Mouse (Mus musculus) urinary bladder, postnatal 25 days (tissue): ENCODE data around the gene Tulp1.
"Not testable (repeated sequence)": the region's sequence is repeated elsewhere in the genome, so short reads cannot be mapped to it uniquely, and the experiment has no call there.

Source experiments
- DNase-seq: peaks from one replicate; pipeline ENCODE4 v3.0.0; 2022; ENCODE audit warnings: low spot score

Gene Tulp1

DNA sequence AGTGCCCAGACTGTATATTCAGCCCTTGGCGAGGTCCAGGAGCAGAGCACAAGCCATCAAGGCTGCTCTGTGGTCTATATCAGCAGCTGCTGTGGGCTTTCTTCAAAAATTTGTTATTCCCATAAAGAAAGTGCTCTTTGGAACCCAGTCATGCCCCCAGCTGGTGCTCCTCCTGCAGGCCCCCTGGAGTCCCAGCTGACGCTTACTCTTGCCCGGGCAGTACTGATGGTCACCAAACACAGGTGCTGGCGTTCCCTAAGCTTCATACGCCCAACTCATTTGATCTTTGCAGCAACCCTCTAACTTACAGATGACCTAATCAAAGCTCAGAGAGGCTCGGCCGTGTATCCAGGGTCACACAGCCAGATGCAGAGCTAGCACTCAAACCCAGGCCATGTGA lies 27.5 kb downstream of the Tulp1 start:
- no peak for DNase-seq

DNA sequence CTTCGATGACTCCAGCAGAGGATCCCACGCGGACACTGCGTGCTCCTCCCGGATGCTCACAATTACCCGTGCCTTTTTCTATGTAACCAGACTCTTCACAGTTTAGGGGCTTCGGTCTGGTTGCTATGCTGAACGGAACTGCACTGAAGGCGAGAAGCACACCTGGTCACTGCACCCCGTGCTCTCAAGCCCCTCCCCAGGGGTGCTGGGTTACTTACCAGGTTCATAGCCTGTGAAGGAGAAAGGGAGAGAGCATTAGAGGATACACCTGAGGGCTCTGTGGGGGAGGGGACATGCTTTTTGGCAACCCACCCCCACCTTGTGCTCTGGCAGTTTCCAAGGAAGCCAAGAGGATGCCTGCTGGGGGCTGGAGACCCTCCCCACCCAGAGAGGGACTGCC lies 29.8 kb downstream of the Tulp1 start:
- DNase-seq = no peak

DNA sequence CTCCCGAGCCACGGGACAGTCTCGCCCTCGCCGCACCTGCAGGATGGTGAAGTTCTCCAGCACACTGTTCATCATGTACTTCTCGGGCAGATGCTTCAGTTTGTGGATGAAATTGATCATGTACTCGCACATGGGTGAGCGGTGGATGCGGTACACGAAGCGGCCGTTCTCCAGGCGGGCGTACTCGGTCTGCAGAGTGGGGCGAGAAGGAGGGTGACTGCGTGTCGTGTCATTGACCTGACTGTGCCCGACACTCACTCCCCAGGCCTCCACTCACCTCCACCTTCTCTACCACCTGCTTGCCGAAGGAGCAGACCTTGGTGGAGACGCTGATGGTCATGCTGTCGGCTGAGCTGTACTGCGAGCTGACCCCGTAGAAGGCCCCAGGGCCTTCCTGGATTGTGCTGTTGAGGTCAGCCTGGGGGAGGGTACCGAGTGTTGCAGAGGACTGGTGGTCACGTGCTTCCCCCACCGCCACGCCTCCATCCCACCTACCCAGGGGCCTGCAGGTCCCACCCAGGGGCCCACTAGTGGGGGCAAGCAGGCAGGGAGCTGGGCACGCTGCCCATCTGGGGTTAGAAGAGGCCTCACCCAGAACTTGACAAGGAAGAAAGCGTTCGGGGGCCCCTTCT lies 32.0 kb downstream of the Tulp1 start:
- DNase-seq = no peak

DNA sequence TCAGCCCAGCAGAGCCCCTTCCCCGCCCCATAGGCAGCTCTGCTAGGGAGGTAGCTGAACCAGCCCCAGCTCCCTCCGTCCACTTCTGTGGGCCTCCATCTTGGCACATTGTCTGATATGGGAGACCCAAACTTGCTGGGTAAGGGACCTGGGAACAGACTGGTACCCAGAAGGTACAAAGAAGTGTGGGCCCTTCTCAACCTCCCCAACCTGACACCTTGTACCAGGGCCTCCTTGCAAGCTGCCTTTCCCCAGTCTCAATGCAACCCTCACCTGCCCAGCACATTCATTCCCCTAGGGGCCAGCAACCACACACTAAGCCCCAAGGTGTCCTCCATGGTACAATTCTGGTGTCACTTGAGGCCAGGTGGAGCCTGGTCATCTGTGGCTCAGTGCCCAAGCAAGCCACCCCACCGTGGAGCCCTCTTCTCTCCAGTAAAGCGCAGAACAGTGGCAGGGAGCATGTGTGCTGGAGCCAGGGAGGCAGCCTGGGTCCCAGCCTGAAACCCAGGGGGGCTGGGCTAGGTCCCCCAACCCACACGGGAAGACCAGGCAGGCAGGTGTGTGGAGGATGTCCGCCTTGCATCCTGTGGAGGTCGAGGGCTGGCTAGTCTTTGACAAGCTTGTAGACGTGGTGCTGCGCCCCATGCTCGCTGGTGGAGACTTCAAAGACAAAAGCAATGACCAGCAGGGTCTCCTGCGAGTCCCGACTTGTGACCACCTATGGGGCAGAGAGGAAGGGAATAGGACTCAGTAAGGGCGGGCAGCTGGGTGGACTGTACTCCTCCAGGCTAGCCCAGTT lies 32.7 kb downstream of the Tulp1 start:
- DNase-seq = no peak

DNA sequence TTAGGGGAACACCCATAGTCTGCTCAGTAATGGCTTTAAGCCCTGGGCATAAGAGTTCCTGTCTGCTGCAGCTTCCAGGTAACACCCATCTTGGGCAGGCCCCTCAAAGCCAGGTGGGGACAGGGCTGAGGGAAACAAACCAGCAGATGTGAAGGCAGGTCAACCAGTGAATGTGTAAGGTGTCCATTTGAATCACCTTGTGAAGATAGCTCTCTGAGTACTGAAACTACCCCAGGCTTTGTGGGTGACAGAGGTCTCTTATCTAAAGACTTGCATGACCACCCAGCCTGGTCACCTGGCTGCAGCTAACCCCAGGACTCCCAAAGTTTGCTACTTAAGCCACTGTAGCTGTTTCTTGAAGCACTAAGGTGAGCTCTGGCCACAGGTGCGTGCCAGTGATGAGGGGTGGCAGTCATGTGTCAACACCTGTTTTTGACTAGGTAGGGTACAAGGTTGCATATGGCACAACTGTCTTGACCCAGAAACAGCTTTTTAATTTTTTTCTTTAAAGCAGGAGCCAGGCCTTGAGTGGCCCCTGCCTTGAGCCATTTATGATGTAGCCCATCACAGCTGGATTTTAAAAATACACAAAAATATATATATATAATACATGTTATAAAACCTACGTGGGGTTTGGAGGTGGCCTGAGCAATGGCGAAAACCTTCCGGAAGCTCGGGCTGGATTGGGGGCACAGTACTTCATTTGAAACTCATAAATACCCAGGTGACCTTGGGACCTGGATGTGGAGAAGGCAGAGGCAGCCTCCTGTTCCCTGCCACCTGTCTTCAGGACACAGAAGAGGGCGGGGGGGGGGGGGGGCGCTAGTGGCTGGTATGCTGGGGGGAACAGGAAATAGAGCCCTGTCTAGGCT lies 33.5 kb downstream of the Tulp1 start:
- DNase-seq = no peak

DNA sequence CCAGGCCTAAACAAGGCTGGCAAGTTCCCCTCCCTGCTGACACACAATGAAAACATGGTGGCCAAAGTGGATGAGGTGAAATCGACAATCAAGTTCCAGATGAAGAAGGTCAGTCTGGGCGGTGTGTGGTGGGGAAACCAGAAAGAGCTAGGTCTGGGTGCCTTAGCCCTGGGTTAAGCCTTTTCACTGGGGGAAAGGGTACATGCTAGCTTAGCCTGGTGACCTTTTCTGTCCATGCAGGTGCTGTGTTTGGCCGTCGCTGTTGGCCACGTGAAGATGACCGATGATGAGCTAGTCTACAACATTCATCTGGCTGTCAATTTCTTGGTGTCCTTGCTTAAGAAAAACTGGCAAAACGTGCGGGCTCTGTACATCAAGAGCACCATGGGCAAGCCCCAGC lies 34.4 kb downstream of the Tulp1 start:
- DNase-seq = not testable (repeated sequence)

DNA sequence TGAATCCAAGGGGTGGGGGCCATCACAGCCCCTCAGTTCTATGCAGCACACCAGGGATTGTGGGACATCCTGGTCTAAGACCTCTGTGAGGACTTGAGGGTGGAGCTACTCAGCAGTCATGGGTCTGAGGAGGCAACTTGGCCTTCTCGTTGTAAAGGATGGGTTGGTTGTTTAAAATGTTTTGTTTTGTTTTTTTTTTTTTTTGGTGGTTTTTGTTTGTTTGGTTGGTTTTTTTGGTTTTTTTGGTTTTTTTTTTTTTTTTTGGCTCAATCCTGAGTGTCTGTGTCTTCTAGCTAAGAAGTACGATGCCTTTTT lies 34.8 kb downstream of the Tulp1 start:
- no peak for DNase-seq

DNA sequence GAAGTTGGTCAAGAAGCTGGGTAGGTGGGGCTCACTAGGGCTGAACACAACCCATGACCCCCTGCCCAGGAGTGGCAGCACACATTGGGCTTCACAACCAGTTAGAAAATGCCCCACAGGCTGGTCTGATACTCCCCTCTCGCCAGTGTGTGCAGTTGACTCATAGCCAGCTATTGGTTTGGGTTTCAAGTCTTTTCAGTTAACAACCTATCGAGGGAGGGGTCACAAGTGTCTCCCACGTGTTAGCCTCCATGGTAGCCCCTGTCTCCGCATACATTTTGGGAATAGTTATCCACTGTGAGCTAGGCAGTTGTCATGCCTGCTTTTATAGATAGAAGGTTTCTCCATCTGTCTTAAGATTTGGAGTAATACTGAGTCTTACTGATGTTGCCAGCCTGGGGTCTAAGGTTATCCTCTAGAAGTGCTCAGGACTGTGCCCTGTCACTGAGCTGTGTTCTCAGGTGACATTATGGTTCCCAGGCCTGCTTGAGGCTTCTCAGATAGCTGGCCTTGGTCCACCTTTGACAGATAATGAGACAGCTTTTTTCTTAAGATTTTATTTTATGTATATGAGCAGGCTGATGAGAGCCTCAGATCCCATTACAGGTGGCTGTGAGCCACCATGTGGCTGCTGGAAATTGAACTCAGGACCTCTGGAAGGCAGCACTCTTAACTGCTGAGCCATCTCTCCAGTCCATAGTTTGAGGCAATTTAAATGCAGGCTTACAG lies 35.4 kb downstream of the Tulp1 start:
- DNase-seq = no peak

DNA sequence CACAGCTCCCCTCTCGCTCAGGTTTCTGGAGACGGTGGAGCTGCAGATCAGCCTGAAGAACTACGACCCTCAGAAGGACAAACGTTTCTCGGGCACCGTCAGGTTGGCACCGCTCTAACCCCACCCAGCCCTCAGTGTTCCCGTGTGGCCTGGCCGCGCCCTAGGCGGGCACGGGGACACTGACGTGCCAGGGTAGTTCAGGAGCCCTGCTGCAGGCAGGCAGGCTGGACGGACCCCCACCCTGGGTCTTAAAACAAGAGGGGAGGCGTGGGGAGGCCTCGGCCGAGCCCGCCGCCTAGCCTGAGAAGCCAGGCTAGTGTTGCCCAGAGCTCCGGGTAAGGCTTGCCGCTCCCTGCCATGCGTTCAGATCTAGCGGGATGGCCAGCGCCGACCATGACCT lies 36.1 kb downstream of the Tulp1 start:
- no peak for DNase-seq

DNA sequence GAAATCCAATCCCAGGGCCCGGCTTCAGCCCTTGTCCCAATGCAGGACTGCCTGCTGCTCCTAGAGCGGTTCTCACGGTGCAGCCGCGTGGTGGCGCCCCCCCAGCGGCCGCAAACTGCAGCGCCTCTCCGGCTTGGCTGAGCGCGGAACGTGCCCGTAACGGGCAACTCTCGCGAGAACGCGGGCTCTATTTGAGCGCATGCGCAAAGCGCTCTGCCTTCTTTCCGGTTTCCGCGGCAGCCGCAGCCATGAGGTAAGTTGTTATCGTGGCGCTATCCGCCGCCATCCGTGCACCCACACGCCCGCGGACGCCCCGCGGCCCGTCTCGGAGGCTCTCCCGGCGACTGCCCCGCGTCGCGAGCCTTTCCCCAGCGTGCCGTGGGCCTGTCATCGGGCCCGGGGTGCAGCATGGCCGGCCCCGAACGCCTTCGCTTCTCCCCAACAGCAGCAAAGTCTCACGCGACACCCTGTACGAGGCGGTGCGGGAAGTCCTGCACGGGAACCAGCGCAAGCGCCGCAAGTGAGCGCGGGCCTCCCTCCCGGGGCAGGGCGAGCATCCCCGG lies 36.6 kb downstream of the Tulp1 start, which contains the start of gene Rpl10a:
Gene Rpl10a (plus strand): TSS at position 106 of the 563 bp plus-strand sequence.
- DNase-seq = peak; percentile 98

DNA sequence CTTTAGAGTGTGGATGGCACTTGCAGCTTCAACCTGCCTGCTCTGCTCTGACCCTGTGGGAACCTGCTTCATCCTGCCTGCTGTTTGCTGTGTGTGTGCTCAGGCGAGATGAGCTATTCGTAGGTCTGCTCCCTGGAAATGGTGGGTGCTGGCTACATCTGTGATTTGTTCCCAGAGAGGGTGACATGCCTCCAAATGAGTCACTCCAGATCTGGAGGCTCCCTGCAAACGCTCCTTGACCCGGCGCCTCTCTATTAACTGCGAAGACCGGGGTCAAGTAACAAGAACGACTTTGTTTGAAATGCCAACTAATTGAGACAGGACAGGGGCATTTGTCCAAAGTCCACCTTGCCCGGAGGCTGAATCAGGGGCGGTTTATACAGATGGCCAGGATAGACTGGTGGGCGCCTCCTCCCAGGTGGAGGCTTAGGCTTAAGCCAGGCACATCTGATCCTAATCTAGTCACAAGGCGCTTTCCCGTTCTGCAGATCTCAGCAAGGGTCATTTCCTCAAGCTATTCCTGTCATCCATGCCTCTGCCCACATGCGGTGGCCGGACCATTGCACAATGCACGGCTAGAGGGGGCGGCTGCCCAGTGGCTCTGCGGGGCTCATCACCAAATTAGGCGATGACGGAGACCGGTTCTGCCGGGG lies 37.2 kb downstream of the Tulp1 start:
- no peak for DNase-seq

DNA sequence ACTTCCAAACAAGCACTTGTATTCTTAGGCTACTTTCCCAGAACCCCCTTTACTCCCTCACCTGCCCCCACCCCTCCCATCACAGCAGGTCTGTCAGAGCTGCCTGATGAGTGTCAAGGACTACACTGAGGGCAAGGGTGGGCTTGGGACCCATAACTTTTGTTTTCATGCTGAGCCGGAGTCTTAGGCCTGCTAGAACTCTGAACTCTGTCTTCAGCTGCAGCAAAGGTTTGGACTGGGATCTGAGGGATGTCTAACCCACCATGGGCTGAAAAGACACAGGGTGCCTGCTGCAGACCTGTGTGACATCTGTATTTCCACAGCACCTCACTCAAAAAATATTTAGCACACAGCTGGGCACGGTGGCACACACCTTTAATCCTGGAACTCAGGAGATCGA lies 38.1 kb downstream of the Tulp1 start:
- no peak for DNase-seq

DNA sequence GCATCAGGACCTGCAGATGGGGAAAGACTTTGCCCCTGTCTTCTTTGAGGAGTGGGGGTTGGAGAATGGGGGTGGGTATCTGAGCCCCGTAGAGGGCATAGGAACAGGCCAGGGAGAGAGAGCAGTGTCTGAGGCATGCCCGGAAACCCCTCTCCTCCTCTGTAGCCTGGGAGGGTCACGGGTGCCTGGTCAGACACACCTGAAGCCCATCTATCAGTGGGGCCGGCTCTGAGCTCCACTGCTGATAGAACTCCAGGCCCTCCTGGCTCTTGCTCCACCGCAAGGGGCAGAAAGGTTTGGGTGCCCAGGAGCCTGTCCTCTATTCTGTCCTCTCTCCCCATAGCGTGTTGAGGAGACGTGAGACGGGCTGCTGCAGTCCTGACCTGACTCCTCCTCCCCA lies 39.3 kb downstream of the Tulp1 start:
- no peak for DNase-seq

DNA sequence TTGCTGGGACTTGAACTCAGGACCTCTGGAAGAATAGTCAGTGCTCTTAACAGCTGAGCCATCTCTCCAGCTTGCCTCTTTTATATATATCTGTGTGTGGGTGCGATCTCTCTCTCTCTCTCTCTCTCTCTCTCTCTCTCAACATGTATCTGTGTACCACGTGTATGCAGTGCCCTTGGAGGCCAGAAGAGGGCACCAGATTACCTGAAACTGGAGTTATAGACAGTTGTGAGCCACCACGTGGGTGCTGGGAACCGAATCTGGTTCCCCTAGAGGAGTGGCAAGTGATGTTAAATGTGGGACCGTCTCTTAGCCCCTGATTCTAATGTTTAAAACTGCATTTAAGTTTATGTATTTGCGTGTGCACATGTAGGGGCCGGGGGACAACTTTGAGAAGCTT lies 40.6 kb downstream of the Tulp1 start:
- not testable (repeated sequence) for DNase-seq

DNA sequence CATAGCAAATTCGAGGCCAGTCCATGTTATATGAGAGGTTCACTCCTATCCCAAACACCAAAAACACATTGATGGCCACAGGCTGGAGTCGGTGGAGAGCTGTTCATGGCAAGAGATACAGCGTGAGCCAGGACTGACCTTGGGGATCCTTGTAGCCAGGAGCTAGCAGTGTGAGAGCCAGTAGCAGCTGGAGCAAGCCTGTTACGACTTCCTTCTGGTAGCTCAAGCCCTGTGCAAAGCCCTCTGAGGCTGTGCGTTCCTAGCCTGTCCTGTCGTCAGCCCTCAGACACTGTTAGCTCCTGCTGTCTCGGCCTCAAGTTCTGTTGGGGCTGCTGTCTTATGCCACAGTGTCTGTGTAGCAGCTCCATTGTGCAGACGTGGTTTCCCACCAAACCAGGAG lies 41.2 kb downstream of the Tulp1 start:
- DNase-seq = no peak

DNA sequence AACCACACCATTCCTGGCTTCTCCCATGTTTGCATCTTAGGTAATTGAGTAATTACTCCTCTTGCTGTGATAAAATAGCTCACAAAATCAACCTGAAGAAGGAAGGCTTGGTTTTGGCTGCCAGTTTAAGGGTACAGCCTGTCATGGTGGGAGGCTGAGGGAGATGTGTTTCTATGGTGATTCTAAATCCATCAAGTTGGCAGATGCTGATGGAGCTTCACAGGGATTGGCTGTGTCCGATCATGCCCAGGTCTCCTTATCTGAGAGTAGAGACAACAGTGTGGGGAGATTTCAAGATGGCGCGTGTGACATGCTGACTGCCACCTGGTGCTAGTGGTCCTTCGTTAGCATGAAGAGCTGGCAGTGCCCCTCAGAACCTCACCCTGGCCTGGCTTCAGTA lies 43.3 kb downstream of the Tulp1 start:
- DNase-seq = no peak

DNA sequence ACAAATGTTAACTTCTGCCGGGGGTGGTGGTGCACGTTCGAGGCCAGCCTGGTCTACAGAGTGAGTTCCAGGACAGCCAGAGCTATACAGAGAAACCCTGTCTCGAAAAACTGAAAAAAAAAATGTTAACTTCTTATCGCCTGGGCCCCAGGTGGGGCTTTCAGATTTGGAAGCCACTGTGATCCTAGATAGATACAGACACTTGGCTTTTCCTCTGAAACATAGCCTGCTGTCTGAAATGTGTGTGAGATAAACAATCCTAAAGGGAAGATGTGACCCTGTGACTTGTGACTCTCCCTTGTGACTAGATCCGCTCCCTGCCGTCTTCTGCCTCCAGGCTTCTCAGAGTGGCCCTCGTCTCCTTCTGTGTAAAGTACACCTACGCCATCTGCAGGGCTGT lies 47.3 kb downstream of the Tulp1 start:
- DNase-seq = no peak

DNA sequence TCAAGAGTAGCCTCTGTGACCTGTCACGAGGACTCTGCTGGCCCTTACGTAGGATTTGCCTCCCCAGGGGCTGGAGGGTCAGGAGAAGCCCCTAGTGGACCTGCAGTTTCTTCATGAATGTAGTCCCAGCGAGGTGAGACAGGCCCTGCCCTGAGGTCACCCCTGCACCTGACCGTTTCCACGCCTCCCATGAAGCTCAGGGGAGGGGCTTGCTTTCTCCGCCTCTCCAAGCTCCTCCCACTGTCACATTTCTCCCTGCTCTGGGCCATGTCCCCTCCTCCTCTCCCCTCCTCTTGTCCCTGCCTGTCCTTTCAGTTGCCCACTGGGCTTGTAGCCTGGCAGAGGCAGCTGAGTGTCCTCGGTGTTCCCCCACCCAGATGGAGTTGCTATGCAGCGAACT lies 47.9 kb downstream of the Tulp1 start:
- no peak for DNase-seq

DNA sequence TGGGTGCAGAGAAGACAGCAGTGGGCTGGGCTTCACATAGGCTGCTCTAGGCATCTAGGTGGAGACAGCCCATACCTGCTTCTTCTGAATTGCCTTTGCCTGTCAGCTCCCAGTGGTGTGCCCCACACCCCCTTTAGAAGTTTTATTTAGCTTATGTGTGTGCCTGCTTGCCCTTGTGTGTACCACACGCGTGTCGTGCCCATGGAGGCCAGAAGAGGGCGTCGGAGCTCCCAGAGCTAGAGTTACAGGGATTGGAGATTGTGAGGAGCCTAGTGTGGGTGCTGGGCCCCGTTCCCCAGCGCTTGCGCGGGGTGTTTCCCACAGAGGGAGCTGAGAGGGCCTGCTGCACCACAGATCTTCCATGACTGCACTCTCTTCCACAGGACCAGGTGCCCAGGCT lies 48.5 kb downstream of the Tulp1 start:
- DNase-seq = no peak

DNA sequence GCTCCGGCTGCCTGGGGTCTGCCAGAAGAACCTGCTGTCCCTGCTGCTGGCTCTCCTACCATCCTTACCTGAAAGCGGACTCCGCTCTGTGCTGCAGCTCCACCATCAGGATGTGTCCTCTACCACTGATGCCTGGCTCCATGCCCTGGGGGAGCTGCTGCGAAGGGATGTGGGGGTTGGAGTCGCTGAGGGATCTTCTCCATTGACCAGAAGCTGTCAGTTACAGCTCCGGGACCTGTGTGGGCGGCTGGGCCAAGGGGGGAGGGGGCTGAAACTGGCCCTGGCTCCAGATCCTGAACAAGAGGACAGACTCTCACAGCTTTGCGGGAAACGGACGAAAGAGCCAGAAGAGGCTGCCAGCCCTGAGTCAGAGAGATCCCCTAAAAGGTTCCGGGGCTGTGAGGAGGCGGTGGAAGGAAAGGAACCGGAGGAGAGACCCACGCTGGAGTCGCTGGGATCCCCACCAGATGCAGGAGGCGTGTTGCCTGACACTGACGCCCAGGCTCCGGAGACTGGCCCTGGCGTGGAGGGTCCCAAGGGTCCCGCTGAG lies 49.3 kb downstream of the Tulp1 start:
- DNase-seq = no peak

DNA sequence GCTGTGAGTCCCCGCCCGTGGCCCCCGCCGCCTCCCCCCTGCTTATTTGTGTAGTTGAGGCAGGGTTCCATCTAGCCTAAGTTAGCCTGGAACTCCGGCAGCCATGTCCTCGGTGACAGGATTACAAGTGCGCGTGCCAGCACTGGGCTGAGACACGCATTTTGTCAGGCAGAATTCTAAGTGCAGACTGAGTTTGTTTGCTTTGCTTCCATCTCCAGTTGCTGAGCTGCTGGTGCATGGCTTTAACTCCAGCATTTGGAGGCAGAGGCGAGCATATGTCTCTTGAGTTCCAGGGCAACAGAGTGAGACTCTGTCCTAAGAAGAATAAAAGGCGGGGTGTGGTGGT lies 51.2 kb downstream of the Tulp1 start:
- DNase-seq = no peak
